Mouse (Mus musculus) macrophage (primary cell): Measurements from ENCODE around the gene Sox10. TPM values are rescaled to one million over a fixed set of nuclear protein-coding genes. Genes with fewer than 3 reads are reported as not detected.

ENCODE experiments used
- H3K27ac ChIP-seq: fragments of 350-480 bp; formaldehyde crosslinking; 2 replicates; pipeline ENCODE4 v1.9.0; 2021
- H3K36me3 ChIP-seq: fragments of 350-480 bp; formaldehyde crosslinking; 2 replicates; pipeline ENCODE4 v1.9.0; 2021; ENCODE audit errors: inconsistent target
- H3K4me3 ChIP-seq: fragments of 350-480 bp; formaldehyde crosslinking; 2 replicates; pipeline ENCODE4 v1.9.0; 2021; ENCODE audit errors: inconsistent target
- H3K79me2 ChIP-seq: fragments of 350-480 bp; formaldehyde crosslinking; 2 replicates; pipeline ENCODE4 v1.9.0; 2021; ENCODE audit errors: inconsistent target
- WGBS: methylation state at CpG from one replicate; pipeline ENCODE4 v1.1.7; 2026; ENCODE audit warnings: inconsistent platforms; ENCODE audit not compliant: missing documents; 5-methylcytosine and 5-hydroxymethylcytosine counted together
- polyA plus RNA-seq: library from polyadenylated mRNA; stranded (reverse); fragments of 250-400 nt; gene quantifications from 3 replicates; pipeline ENCODE4 v1.2.4, GENCODE M21; 2018; ENCODE audit warnings: inconsistent platforms
- total RNA-seq, 78 experiments: library from RNA; depleted of rRNA; stranded (reverse); fragments of 250-400 nt; gene quantifications; 1 replicate in 9 of 78; 2 replicates in 24 of 78; 3 replicates in 43 of 78; 4 replicates in 2 of 78; pipeline ENCODE4 v1.2.4; 2018; ENCODE audit warnings: inconsistent platforms in 56 of 78

Gene Sox10
- total RNA-seq (2018; cell fraction: chromatin; rRNA removed): not detected
- total RNA-seq (2018; cell fraction: cytosol; rRNA removed): not detected
- not detected for total RNA-seq (2018; cell fraction: nucleus; rRNA removed)
- polyA plus RNA-seq: not detected in 3 replicates

DNA sequence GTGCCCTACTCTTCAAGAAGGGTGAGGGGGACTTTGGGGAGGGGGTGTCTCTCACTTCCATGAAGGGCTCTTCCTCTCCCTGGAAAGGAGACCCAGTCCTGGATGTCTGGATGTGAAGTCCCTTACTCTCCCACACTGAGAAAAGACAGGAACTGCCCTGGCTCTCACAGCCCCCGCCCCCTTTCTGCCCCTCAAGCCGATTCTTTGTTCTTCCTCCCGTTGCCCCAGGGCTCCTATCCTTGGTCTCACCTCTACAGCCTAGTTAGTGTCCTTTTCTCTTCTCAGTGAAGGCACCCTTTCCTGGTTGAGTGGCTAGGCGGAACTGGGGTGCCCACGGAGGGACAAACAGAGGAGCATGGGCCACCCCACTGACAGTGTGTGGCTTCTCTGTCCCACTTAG lies at the start of gene Sox10:
Gene Sox10, minus strand, starts transcription at position 101 of the 400 bp plus-strand sequence.
- 78% methylated on average over 5 of the region's 5 CpGs for WGBS
- Histone ChIP-seq H3K4me3 (no peak within 1 kb of the TSS), H3K27ac (no peak within 1 kb of the TSS)

GRCm38 (mm10) chr15:79213591-79213990 lies 48.6 kb upstream of the Sox10 start:
- peaks cover 6% of the 10 kb centered on the region; the same call in 1 of the 2 replicates for H3K79me2 ChIP-seq
- H3K27ac ChIP-seq: no peak overlapping the region
- WGBS: 90% methylated on average over 6 of the region's 6 CpGs
- no peak overlapping the region for H3K4me3 ChIP-seq
- no peaks in the 10 kb centered on the region for H3K36me3 ChIP-seq

More for the DNA sequence above, at the start of gene Sox10:
- Histone ChIP-seq H3K79me2 (no peaks in the 10 kb centered on the region), H3K36me3 (no peaks in the 10 kb centered on the region)

DNA sequence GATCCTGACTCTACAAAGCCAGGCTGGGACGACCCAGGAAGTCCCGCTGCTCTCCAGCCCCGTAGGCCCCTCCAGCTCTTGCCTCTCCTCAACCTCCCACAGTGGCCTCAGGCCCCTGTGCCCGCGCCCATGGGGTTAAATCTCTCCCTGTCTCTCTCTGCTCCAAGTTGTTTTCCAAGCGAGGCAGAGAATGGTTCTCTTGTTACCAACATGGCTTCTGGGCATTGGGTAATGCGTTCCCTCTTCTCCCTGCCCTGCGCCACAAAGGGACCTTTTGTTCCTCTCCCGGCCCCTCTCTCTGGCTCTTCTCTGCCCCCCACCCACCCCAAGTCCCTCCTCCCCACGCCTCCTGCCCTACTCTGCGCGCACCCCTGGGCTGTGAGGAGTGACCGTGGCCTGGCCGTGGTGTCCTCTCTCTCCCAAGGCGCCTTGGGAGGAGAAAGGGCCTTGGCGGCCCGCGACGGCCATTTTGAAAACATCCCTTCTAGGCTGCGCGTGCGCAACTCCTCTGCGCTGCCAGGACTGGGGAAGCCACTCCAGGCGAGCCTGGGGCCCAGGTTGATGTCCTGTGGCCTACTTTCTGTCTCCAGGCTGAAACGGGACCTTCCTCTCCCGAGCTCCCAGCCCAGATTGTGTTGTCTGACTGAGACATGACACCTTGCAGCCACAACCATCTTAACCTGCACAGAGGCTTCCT lies 47.9 kb upstream of the Sox10 start:
- Histone ChIP-seq H3K79me2 (peaks cover 6% of the 10 kb centered on the region; the same call in 1 of the 2 replicates), H3K36me3 (no peaks in the 10 kb centered on the region), H3K4me3 (no peak overlapping the region), H3K27ac (no peak overlapping the region)
- 97% methylated on average over 25 of the region's 26 CpGs for WGBS

- Histone ChIP-seq H3K4me3 (no peak overlapping the region), H3K36me3 (no peaks in the 10 kb centered on the region), H3K27ac (no peak overlapping the region)
These were observed 45.3 kb upstream of the Sox10 start for GRCm38 (mm10) chr15:79210357-79210756.

DNA sequence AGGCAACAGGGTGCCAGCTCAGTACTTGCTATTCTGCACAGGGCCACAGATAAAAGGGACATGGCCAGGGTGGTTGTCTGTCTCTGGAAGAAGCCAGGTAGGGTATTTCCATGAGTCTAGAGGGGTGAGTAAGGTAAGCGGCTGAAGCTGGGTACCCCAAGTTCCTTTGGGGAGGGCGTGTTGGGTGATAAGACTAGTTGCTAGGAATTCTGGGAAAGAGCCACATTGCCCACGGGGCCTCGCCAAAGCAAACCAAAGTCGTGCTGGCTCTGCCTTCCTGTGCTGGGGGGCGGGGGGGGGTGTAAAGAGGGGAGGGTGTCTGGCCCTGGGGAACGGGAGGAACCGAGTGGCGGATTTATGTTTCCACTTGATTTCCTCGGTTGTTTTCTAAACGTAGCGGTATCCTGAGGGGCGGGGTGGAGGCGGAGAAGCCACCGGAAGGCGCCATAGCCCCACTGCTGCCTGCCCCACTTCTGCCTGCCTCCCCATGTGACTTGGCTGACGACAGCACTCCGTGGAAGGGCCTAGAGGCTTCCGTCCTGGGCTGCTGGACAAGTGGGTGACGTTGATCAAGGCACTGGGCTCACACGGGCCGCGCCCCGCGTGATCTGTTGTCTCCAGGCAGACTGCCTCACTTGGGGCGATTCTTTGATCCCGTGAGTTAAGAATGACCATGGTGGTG lies 43.9 kb upstream of the Sox10 start:
- Histone ChIP-seq H3K36me3 (no peaks in the 10 kb centered on the region), H3K4me3 (peak overlapping the region; percentile 37), H3K27ac (peak overlapping the region; percentile 75), H3K79me2 (peaks cover 6% of the 10 kb centered on the region; the same call in 1 of the 2 replicates)
- WGBS: 34% methylated on average over 27 of the region's 27 CpGs

More at GRCm38 (mm10) chr15:79210357-79210756, 45.3 kb upstream of the Sox10 start:
- WGBS: 95% methylated on average over 2 of the region's 2 CpGs
- H3K79me2 ChIP-seq: peaks cover 6% of the 10 kb centered on the region; the same call in 1 of the 2 replicates

DNA sequence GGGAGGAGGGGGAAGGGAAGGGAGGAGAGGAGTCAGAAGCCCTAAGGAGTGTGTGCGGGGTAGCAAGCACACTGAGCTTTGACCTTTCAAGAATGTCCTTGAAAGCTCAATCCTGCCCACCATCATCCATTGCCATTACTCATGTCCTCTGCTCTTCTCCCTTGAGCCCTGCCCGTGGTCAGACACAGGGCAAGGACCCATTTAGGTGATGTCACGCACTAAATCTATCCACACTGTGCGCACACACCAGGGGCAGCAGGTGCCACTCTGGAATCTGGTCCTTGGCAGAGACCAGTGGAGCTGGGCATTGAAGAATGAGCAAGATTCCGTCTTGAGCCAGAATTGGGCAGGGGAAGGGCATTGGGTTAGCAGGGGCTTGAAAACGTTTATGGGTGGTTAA lies 43.2 kb upstream of the Sox10 start:
- Histone ChIP-seq H3K36me3 (no peaks in the 10 kb centered on the region), H3K79me2 (peaks cover 6% of the 10 kb centered on the region; the same call in 1 of the 2 replicates), H3K4me3 (no peak overlapping the region), H3K27ac (no peak overlapping the region)
- 79% methylated on average over 5 of the region's 6 CpGs for WGBS

- WGBS: 85% methylated on average over 10 of the region's 10 CpGs
- no peaks in the 10 kb centered on the region for H3K79me2 ChIP-seq
- no peak overlapping the region for H3K4me3 ChIP-seq
- no peaks in the 10 kb centered on the region for H3K36me3 ChIP-seq
- H3K27ac ChIP-seq: no peak overlapping the region
These were observed 37.5 kb upstream of the Sox10 start for GRCm38 (mm10) chr15:79202575-79202974.

DNA sequence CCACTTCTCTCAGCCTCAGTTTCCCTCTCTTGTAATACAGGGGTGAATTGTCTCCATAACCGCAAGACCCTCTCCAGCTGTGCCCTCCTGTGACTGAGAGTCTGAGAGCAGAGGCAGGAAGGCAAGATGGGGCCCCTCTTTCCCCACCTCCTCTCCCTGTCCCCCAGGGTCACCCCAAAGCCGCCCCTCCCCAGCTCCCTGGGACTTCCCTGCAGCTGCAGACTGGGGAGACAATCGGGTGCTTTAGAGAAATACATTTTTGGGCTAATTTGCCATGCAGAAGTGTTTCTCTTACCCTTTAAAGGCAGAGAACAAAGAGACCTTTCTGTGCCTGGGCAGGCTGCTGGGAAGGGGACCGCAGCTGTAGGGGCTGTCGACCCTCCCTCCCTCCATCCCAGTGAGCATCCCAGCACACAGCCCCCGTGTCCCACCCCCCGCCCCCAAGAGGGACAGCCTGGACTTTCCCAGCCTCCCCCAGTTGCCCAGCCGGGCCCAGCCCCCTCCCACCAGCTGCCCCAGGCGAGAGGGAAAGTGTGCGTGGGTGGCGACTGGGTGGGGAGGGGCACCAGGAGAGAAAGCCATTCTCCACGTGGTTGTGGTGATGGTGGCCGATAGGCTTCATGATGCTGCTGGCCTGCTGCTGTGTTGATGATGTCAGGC lies 36.6 kb upstream of the Sox10 start:
- no peaks in the 10 kb centered on the region for H3K36me3 ChIP-seq
- no peak overlapping the region for H3K27ac ChIP-seq
- H3K4me3 ChIP-seq: no peak overlapping the region
- WGBS: 44% methylated on average over 12 of the region's 13 CpGs
- no peaks in the 10 kb centered on the region for H3K79me2 ChIP-seq

GRCm38 (mm10) chr15:79199390-79199976 lies 34.4 kb upstream of the Sox10 start:
- H3K4me3 ChIP-seq: no peak overlapping the region
- 91% methylated on average over 11 of the region's 12 CpGs for WGBS
- H3K36me3 ChIP-seq: no peaks in the 10 kb centered on the region
- no peak overlapping the region for H3K27ac ChIP-seq
- H3K79me2 ChIP-seq: no peaks in the 10 kb centered on the region

GRCm38 (mm10) chr15:79195492-79195891 lies 30.5 kb upstream of the Sox10 start:
- Histone ChIP-seq H3K27ac (no peak overlapping the region), H3K79me2 (no peaks in the 10 kb centered on the region), H3K36me3 (no peaks in the 10 kb centered on the region), H3K4me3 (no peak overlapping the region)
- WGBS: 83% methylated on average over 8 of the region's 8 CpGs

DNA sequence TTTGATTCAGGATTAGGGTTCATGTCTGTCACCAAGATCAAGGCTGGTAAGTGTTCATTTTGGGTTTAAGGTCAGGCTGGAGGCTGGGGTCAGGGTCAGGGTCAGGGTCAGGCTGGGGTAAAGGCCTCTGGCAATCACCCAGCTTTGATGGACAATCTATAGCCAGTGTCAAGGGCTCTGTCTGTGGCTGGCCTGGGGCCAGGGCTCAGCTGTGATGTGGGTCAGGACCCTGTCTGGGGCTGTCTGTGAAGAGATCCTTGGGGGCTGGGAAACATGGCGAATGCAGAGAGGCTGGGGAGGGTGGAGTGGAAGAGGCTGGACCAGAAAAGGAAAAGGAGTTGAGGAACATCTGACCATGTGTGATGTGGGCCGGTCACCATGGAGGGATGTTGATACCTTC lies 29.9 kb upstream of the Sox10 start:
- Histone ChIP-seq H3K36me3 (no peaks in the 10 kb centered on the region), H3K27ac (no peak overlapping the region), H3K4me3 (no peak overlapping the region), H3K79me2 (no peaks in the 10 kb centered on the region)
- 87% methylated on average over 2 of the region's 2 CpGs for WGBS

DNA sequence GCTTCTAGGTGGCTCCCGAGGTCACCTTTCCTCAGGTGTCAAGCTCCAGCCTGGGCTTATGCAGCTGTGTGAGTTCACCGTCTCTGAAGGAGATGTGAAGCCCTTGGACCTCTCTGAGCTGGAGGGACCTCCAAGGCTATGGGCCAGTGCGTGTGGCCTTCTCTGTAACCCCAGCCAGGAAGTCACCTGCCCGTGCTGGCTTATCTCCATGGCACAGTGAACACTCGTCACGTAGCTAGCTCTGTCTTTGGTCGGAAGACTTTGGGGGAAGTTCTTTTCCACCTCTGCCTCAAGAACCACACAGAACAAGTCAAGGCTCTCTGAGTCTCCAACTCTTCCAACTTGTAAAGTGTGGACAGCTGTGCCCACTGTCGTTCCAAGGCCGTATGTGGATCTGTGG lies 29.0 kb upstream of the Sox10 start:
- Histone ChIP-seq H3K36me3 (no peaks in the 10 kb centered on the region), H3K27ac (no peak overlapping the region), H3K79me2 (no peaks in the 10 kb centered on the region), H3K4me3 (no peak overlapping the region)
- WGBS: 26% methylated on average over 9 of the region's 9 CpGs

GRCm38 (mm10) chr15:79192885-79193845 lies 28.1 kb upstream of the Sox10 start:
- Histone ChIP-seq H3K27ac (no peak overlapping the region), H3K36me3 (no peaks in the 10 kb centered on the region), H3K79me2 (no peaks in the 10 kb centered on the region), H3K4me3 (no peak overlapping the region)
- WGBS: 81% methylated on average over 24 of the region's 27 CpGs
